Mouse (Mus musculus): Measurements from ENCODE around the gene Acss2. TPM values are rescaled to one million over a fixed set of nuclear protein-coding genes. Genes with fewer than 3 reads are reported as not detected.
"Not testable (repeated sequence)": the region's sequence is repeated elsewhere in the genome, so short reads cannot be mapped to it uniquely, and the experiment has no call there.

Gene Acss2
- polyA plus RNA-seq, 1 experiment from 2014 or later: 20.8 TPM

- H3K4me2 ChIP-seq (ENCODE audit: low read length): peak overlapping the region; percentile 55
- peak overlapping the region; percentile 89 for H3K27ac ChIP-seq
- H3K9me3 ChIP-seq (replicated peaks; ENCODE audit: low read length): no peaks in the 10 kb centered on the region
- no peaks in the 10 kb centered on the region for H3K36me3 ChIP-seq (ENCODE audit: insufficient read depth, low read length)
- H3K27me3 ChIP-seq (ENCODE audit: insufficient read depth, low read length): no peaks in the 10 kb centered on the region
- peaks cover 4% of the 10 kb centered on the region; the same call in 1 of the 2 replicates for H3K4me1 ChIP-seq (replicated peaks; ENCODE audit: insufficient read depth, low read length)
- WGBS: 3% methylated on average over 6 of the region's 6 CpGs
- H3K9ac ChIP-seq (ENCODE audit: low read depth, low read length): peak overlapping the region; percentile 72
- DNase-seq (ENCODE audit: low spot score): peak; percentile 51
- peak overlapping the region; percentile 52 for H3K4me3 ChIP-seq (replicated peaks; ENCODE audit: low read depth, low read length)
- ATAC-seq (replicated peaks; ENCODE audit: low FRiP score, low read depth): no peak
- TF ChIP-seq CTCF (IDR thresholded peaks at IDR 0.05; ENCODE audit: low read depth): no peak
These were observed 73.9 kb downstream of the Acss2 start for GRCm38 (mm10) chr2:155591676-155592075.

GRCm38 (mm10) chr2:155592137-155592853, 74.5 kb downstream of the Acss2 start, which contains the start of gene Gss:
Gene Gss (minus strand): TSS chr2:155592810.
- Histone ChIP-seq H3K4me3 (replicated peaks; ENCODE audit: low read depth, low read length) (peak within 1 kb of the TSS; percentile 52), H3K27ac (peak within 1 kb of the TSS; percentile 89), H3K9me3 (replicated peaks; ENCODE audit: low read length) (no peaks in the 10 kb centered on the region), H3K4me1 (replicated peaks; ENCODE audit: insufficient read depth, low read length) (peaks cover 4% of the 10 kb centered on the region; the same call in 1 of the 2 replicates), H3K9ac (ENCODE audit: low read depth, low read length) (peak within 1 kb of the TSS; percentile 72), H3K4me2 (ENCODE audit: low read length) (peak within 1 kb of the TSS; percentile 55), H3K36me3 (ENCODE audit: insufficient read depth, low read length) (no peaks in the 10 kb centered on the region), H3K27me3 (ENCODE audit: insufficient read depth, low read length) (no peaks in the 10 kb centered on the region)
- TF ChIP-seq CTCF (IDR thresholded peaks at IDR 0.05; ENCODE audit: low read depth): no peak
- peak; percentile 99 for DNase-seq (ENCODE audit: low spot score)
- WGBS: 0% methylated on average over 53 of the region's 53 CpGs
- peak; percentile 89 for ATAC-seq (replicated peaks; ENCODE audit: low FRiP score, low read depth)

- no peaks in the 10 kb centered on the region for H3K36me3 ChIP-seq (ENCODE audit: insufficient read depth, low read length)
- ATAC-seq (replicated peaks; ENCODE audit: low FRiP score, low read depth): no peak
- 4% methylated on average over 9 of the region's 9 CpGs for WGBS
These were observed 75.1 kb downstream of the Acss2 start for GRCm38 (mm10) chr2:155592854-155593283.

GRCm38 (mm10) chr2:155595516-155595915, 77.8 kb downstream of the Acss2 start:
- Histone ChIP-seq H3K9me3 (replicated peaks; ENCODE audit: low read length) (no peaks in the 10 kb centered on the region), H3K4me2 (ENCODE audit: low read length) (no peak overlapping the region), H3K4me3 (replicated peaks; ENCODE audit: low read depth, low read length) (no peak overlapping the region), H3K4me1 (replicated peaks; ENCODE audit: insufficient read depth, low read length) (peaks cover 4% of the 10 kb centered on the region; the same call in 1 of the 2 replicates), H3K9ac (ENCODE audit: low read depth, low read length) (no peak overlapping the region), H3K36me3 (ENCODE audit: insufficient read depth, low read length) (no peaks in the 10 kb centered on the region), H3K27me3 (ENCODE audit: insufficient read depth, low read length) (no peaks in the 10 kb centered on the region), H3K27ac (no peak overlapping the region)
- no peak for TF ChIP-seq CTCF (IDR thresholded peaks at IDR 0.05; ENCODE audit: low read depth)
- ATAC-seq (replicated peaks; ENCODE audit: low FRiP score, low read depth) (no peak), DNase-seq (ENCODE audit: low spot score) (no peak)
- 88% methylated on average over 6 of the region's 6 CpGs for WGBS

More at GRCm38 (mm10) chr2:155592854-155593283, 75.1 kb downstream of the Acss2 start:
- no peak for DNase-seq (ENCODE audit: low spot score)
- no peaks in the 10 kb centered on the region for H3K9me3 ChIP-seq (replicated peaks; ENCODE audit: low read length)
- peak overlapping the region; percentile 55 for H3K4me2 ChIP-seq (ENCODE audit: low read length)
- H3K4me3 ChIP-seq (replicated peaks; ENCODE audit: low read depth, low read length): peak overlapping the region; percentile 52
- H3K9ac ChIP-seq (ENCODE audit: low read depth, low read length): peak overlapping the region; percentile 72; the same call in 1 of the 2 replicates
- TF ChIP-seq CTCF (IDR thresholded peaks at IDR 0.05; ENCODE audit: low read depth): no peak
- peaks cover 4% of the 10 kb centered on the region; the same call in 1 of the 2 replicates for H3K4me1 ChIP-seq (replicated peaks; ENCODE audit: insufficient read depth, low read length)
- H3K27ac ChIP-seq: peak overlapping the region; percentile 89
- no peaks in the 10 kb centered on the region for H3K27me3 ChIP-seq (ENCODE audit: insufficient read depth, low read length)

GRCm38 (mm10) chr2:155603707-155604106, 86.0 kb downstream of the Acss2 start:
- Histone ChIP-seq H3K9me3 (replicated peaks; ENCODE audit: low read length) (no peaks in the 10 kb centered on the region), H3K4me1 (replicated peaks; ENCODE audit: insufficient read depth, low read length) (0 out of 2 replicates have a peak, but pooled peaks cover 3% of the 10 kb centered on the region), H3K4me2 (ENCODE audit: low read length) (no peak overlapping the region), H3K9ac (ENCODE audit: low read depth, low read length) (no peak overlapping the region), H3K27ac (no peak overlapping the region), H3K36me3 (ENCODE audit: insufficient read depth, low read length) (no peaks in the 10 kb centered on the region), H3K27me3 (ENCODE audit: insufficient read depth, low read length) (no peaks in the 10 kb centered on the region), H3K4me3 (replicated peaks; ENCODE audit: low read depth, low read length) (no peak overlapping the region)
- peak; percentile 54 for TF ChIP-seq CTCF (IDR thresholded peaks at IDR 0.05; ENCODE audit: low read depth)
- 53% methylated on average over 3 of the region's 3 CpGs for WGBS
- DNase-seq (ENCODE audit: low spot score) (no peak), ATAC-seq (replicated peaks; ENCODE audit: low FRiP score, low read depth) (no peak)

GRCm38 (mm10) chr2:155604560-155605235, 87.0 kb downstream of the Acss2 start:
- no peak overlapping the region for H3K4me3 ChIP-seq (replicated peaks; ENCODE audit: low read depth, low read length)
- H3K4me1 ChIP-seq (replicated peaks; ENCODE audit: insufficient read depth, low read length): 0 out of 2 replicates have a peak, but pooled peaks cover 3% of the 10 kb centered on the region
- no peak overlapping the region for H3K4me2 ChIP-seq (ENCODE audit: low read length)
- no peaks in the 10 kb centered on the region for H3K9me3 ChIP-seq (replicated peaks; ENCODE audit: low read length)
- no peak overlapping the region for H3K9ac ChIP-seq (ENCODE audit: low read depth, low read length)
- WGBS: 17% methylated on average over 10 of the region's 10 CpGs
- H3K27ac ChIP-seq: no peak overlapping the region
- H3K36me3 ChIP-seq (ENCODE audit: insufficient read depth, low read length): no peaks in the 10 kb centered on the region
- ATAC-seq (replicated peaks; ENCODE audit: low FRiP score, low read depth) (no peak), DNase-seq (ENCODE audit: low spot score) (no peak)
- H3K27me3 ChIP-seq (ENCODE audit: insufficient read depth, low read length): no peaks in the 10 kb centered on the region
- TF ChIP-seq CTCF (IDR thresholded peaks at IDR 0.05; ENCODE audit: low read depth): no peak

GRCm38 (mm10) chr2:155605236-155605589, 87.5 kb downstream of the Acss2 start:
- H3K4me2 ChIP-seq (ENCODE audit: low read length); H3K27ac ChIP-seq; H3K36me3 ChIP-seq (ENCODE audit: insufficient read depth, low read length); H3K4me1 ChIP-seq (replicated peaks; ENCODE audit: insufficient read depth, low read length); DNase-seq (ENCODE audit: low spot score); H3K4me3 ChIP-seq (replicated peaks; ENCODE audit: low read depth, low read length); H3K9ac ChIP-seq (ENCODE audit: low read depth, low read length); H3K27me3 ChIP-seq (ENCODE audit: insufficient read depth, low read length); ATAC-seq (replicated peaks; ENCODE audit: low FRiP score, low read depth); H3K9me3 ChIP-seq (replicated peaks; ENCODE audit: low read length): not testable (repeated sequence)
- WGBS: 70% methylated on average over 4 of the region's 4 CpGs

Measured in kidney, postnatal 0 days (tissue).